Mouse (Mus musculus) layer of hippocampus, adult 18-20 months (tissue): ENCODE results near the gene Galr2. TPM values are rescaled to one million over a fixed set of nuclear protein-coding genes. Genes with fewer than 3 reads are reported as not detected.
"Not testable (repeated sequence)": the region's sequence is repeated elsewhere in the genome, so short reads cannot be mapped to it uniquely, and the experiment has no call there.

Source experiments
- DNase-seq, 2 experiments: peaks; one replicate each; pipeline ENCODE4 v3.0.0; 2022; ENCODE audit warnings: low spot score in 2 of 2
- total RNA-seq, 2 experiments: library from RNA; stranded (reverse); gene quantifications; 2 replicates each; pipeline ENCODE4 v1.2.3; 2021

The Galr2 gene
- total RNA-seq, 2 experiments from 2014 or later, result not detected

GRCm38 (mm10) chr11:116269560-116269959 lies 11.2 kb upstream of the Galr2 start:
- peak in 1 of 2 experiments; percentile 27 for DNase-seq

- DNase-seq, result no peak
Measured at GRCm38 (mm10) chr11:116272589-116273468, 7.9 kb upstream of the Galr2 start.

- DNase-seq, result no peak
Measured at GRCm38 (mm10) chr11:116273469-116274044, 7.2 kb upstream of the Galr2 start.

- peak; percentile 93 to 97 for DNase-seq
Measured at GRCm38 (mm10) chr11:116274045-116274666, 6.6 kb upstream of the Galr2 start, which contains the start of gene Srp68. Gene Srp68 (minus strand): TSS chr11:116274217.

- DNase-seq, result not testable (repeated sequence)
Measured at GRCm38 (mm10) chr11:116277184-116277583, 3.6 kb upstream of the Galr2 start.

- DNase-seq, result no peak
Measured at GRCm38 (mm10) chr11:116281671-116282070, 932 bp downstream of the Galr2 start.

- no peak for DNase-seq
Measured at GRCm38 (mm10) chr11:116282089-116282488, 1.4 kb downstream of the Galr2 start.

- no peak for DNase-seq
Measured at GRCm38 (mm10) chr11:116282912-116283521, 2.3 kb downstream of the Galr2 start.

GRCm38 (mm10) chr11:116283982-116284381 lies 3.2 kb downstream of the Galr2 start:
- no peak for DNase-seq

GRCm38 (mm10) chr11:116285770-116286191 lies 5.0 kb downstream of the Galr2 start:
- no peak for DNase-seq

GRCm38 (mm10) chr11:116287351-116287750 lies 6.6 kb downstream of the Galr2 start:
- DNase-seq, result no peak

- no peak for DNase-seq
Measured at GRCm38 (mm10) chr11:116290556-116290955, 9.8 kb downstream of the Galr2 start.

GRCm38 (mm10) chr11:116292401-116292800 lies 11.7 kb downstream of the Galr2 start:
- DNase-seq, result no peak

GRCm38 (mm10) chr11:116293538-116294137 lies 12.9 kb downstream of the Galr2 start:
- DNase-seq, result no peak

- DNase-seq, result peak in 1 of 2 experiments; percentile 47
Measured at GRCm38 (mm10) chr11:116294319-116294718, 13.6 kb downstream of the Galr2 start.

GRCm38 (mm10) chr11:116296191-116296734 lies 15.5 kb downstream of the Galr2 start:
- DNase-seq, result no peak

- DNase-seq, result no peak
Measured at GRCm38 (mm10) chr11:116297017-116297416, 16.3 kb downstream of the Galr2 start.

- DNase-seq, result no peak
Measured at GRCm38 (mm10) chr11:116298221-116298620, 17.5 kb downstream of the Galr2 start.

GRCm38 (mm10) chr11:116298621-116299020 lies 17.9 kb downstream of the Galr2 start:
- no peak for DNase-seq

GRCm38 (mm10) chr11:116305423-116305822 lies 24.7 kb downstream of the Galr2 start:
- no peak for DNase-seq
